Mouse (Mus musculus) cerebellum, adult 8-10 months (tissue): ENCODE data around the gene Srms.

Experiments
- DNase-seq: peaks from one replicate; pipeline ENCODE4 v3.0.0; 2022

The Srms gene

DNA sequence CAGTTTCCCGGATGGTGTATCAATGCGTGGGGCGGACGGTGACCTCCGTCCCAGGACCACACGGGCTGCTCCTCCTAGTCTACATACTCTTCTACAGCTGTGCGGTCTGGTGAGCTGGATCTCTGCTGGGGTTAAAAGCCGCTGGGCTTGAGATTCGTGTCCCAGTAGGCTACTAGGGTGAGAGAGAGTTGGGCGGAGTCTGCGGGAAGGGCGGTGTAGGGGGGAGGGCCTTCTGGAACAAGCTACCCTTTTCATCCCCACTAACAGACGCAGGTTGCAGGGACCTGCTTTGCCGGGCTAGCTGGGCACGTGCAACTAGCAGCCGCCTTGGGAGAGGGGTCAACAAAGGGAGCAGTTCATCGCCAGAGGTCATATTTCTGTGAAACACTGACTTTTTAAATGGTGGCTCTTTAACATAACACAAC, at the start of gene Srms:
TSS of gene Srms (minus strand) at position 165 of the 425 bp plus-strand sequence.
- no peak for DNase-seq

DNA sequence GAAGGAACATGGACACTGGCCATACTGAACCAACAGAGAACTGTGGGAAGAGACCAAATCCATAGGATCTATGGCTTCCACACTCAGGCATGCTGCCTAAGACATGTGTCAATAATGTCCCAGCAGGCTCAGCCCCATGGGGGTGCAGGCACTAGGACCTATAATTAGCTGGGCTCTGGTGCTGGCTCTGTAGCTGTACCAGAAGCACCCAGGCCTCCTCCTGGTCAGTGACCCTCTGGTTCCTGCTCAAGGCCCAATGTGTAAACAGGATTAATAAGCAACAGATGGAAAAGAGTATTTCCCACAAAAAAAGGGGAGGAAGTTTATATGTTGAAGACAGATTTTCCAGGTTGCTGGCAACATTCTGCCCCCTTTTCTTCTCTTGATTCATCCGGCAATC, 40.3 kb upstream of the Srms start:
- no peak for DNase-seq

DNA sequence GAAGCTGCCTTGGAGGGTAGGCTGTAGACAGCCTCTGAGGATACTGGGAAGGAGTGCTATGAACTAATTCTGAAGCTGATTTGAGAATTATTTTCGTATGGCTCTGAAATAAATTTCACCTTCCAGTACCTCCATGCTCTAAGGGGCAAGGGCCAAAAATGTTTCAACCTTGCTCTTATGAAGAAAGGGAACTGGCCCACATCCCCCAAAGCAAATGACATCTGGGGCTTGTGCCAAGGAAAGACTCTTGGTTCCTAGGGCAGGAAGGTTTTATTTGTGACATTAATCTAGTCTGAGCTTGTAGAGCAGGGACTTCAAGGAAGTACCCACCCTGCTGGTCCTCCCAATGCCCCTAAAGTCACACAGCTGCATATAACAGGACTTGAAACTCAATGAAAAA, 38.9 kb upstream of the Srms start:
- DNase-seq = no peak

DNA sequence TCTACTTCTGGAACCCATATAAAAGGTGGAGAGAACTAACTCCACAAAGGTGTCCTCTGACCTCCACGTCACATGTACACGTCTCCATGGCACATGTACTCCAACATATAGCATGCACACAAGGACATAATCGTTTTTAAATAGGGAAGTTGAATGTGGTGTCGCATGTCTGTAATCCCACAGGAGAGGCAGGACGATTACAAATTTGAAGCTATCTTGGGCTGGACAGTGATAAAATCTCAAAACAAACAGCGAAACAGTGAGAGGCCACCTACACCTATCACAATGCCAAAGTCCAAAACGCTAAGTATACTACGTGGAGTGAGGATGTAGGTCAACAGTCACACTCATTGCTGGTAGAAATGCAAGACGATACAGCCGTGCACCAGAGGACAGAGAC, 36.2 kb upstream of the Srms start:
- DNase-seq = no peak

DNA sequence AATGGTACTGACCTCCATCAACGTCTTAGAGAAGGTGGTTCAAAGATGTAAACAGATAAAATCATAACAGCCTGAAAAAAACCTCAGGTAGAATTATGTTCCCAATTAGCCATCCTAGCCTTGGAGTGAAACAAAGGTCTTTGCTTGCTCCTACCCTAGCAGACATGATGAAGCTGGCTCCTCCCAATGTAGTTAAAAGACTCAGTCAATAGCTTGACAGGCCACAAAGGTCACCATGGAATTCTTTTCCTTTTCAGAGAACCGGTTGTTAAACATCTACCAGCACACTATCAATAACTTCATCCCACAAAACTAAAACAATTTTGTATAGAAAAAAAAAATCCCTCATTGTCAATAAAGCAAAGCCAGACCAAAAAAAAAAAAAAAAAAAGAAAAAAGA, 32.0 kb upstream of the Srms start:
- DNase-seq = no peak

DNA sequence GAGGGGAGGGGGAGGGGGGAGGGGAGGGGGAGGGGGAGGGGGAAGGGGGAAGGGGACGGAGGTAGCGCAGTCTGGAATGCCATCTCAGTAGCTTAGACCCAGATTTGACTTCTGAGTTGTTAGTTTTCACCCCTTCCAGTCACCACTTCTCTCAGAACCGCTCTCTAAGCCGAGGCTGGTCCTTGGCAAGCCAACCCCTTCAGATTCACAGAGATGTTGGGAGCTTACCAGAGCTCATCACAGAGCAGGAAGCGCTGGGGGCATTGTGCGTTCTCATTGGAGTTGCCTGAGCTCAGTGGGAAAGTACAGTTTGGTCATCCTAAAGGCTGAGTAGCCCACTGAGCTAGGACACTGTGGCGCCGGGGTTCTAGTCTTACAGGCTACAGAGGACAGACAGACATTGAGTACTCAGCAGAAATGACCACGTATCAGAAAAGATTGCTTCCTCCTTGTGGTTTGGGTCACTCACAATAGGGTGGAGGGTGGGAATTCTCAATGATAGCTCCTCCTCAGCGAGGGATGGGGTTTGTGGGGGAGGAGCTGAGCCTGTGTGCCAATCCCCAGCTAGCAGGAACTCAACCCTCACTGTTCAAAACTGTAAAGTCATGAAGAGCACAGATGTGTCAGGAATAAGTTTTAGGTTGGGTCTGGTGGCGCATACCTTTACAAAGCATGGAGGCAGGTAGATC, 30.9 kb upstream of the Srms start:
- DNase-seq = no peak

DNA sequence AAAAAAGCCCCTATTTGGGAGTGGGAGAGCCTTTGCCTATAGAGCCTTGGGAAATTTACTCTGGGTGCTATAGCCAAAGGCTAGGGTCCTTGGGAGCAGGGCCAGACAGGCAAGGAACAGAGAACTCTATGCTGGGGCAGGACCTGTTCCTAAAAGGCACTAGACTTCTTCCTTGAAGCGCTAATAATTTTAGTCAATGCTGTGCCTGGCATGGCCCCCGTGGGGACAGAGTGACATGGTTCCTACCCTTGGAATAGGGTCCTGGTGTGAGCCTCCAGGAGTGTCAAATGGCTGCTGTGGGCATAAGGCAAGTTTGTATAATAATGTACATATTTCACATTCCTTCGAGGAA, 29.3 kb upstream of the Srms start:
- no peak for DNase-seq

DNA sequence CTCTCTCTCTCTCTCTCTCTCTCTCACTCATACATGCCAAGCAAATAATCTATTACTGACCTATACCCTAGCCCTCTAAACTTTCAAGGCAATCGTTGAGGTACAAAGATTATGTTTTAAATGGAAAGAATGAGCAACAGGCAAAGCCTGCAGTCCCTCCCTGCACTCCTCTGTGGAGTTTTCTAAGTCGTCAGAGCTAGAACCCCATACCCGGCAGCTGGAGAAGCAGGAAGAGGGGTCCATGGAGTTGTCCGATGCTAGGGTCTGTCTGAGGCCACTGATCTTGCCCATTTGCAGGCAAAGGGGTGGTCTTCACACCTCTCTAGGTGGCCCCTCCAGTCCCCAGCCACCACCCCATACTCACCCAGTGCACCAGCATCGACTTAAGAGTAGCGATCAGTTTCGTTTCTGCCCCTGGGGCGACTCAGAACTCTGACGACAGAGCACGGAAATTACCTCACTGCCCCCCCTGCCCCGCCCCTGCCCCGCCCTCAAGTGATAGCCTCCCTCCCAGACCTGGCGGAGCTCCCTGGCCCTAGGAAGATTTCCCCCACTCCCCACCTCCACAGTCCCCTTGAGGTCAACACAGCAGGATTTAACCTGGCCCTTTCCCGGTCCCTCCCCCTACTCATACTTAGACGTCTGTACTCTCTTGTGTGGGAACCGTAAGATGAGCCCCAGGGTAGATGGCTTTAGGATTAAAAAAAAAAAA, 28.8 kb upstream of the Srms start, which contains the start of gene Helz2:
TSS of gene Helz2 (minus strand) at position 426 of the 712 bp plus-strand sequence.
- no peak for DNase-seq

DNA sequence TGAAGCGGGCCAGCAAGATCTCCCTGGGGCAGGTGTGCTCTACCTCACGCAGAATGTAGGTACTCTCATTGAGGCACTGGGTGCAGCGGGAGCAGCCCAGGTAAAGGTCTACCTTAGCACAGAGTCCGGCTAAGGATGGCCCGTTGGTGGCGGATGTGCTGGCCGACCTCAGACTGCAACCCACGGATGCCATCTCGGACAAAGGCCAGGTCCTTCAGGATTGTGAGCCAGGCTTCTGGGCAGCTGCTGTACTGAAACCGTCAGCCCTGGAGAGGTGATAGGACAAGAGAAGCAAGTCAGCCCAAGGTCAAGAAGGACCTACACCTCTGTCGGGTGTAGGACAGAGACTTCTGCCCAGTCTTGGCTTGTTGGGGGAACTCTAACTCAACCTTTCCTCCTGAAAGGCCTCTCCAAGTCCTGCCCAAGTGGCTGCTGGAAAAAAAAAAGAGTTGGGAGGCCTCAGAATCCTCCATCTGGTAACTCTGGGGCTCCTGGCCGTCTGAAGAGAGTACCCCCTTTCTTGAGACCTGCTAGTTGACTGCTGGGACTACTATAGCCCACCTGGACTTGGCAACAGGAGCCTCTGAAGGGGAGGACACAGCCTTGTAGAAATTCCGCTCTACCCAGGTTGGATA, 27.9 kb upstream of the Srms start:
- DNase-seq = no peak

DNA sequence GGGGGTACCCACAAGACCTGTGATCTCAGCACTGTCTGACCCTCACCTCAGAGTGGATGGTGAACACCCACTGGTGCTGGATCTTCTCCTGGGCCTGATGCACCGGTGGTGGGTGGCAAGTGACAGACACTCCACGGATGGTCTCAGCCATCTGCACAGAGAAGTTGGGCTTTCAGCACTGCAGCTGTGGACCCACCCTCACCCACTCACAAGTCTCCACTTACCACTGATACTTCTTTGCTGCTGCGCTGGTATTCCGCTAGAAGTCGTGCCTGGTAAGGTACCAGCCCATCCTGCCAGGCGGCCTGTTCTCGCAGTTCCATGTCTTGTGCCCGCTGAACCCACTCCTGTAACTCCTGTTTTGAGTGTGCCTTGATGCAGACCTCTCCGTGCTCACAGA, 26.3 kb upstream of the Srms start:
- DNase-seq = no peak

DNA sequence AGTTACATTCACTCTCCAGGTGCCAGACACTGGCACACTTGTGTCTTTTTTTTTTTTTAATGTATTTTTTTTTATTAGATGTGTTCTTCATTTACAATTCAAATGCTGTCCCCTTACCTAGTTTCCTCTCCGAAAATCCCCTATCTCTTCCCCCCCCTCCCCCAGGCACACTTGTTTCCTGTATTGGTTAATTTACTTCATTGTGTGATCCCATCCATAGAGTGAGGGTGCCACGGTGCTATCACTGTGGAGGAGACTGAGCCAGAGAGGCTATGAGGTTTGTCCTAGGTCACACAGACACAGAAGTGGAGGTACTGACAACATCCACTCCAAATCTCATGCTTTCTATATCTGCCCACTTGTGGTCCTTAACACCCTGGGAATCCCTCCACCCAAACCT, 25.9 kb upstream of the Srms start:
- no peak for DNase-seq

DNA sequence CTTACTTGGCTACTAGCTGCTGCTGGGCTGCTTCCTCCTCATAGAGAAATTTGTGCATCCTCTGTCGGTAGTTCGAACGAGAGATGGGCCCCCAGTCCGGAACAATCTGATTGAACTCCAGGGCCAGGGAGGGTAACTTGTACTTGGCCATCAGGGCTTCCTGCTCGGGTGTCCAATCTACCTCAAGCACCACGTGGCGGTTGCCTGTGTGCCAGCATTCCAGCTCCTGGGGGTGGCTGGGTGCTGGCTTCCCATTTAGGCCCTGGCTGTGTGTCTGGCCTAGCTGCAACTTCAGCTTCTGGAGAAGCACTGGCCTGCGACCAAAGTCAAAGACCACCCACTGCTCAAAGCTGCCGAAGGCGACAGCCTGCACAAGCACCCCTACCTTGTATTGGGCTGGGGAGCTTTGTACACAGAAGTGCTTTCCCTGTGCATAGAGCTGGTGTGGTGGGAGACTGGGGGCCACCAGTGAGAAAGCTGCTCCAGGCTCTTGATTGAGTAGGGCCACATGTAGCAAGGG, 25.2 kb upstream of the Srms start:
- DNase-seq = no peak

DNA sequence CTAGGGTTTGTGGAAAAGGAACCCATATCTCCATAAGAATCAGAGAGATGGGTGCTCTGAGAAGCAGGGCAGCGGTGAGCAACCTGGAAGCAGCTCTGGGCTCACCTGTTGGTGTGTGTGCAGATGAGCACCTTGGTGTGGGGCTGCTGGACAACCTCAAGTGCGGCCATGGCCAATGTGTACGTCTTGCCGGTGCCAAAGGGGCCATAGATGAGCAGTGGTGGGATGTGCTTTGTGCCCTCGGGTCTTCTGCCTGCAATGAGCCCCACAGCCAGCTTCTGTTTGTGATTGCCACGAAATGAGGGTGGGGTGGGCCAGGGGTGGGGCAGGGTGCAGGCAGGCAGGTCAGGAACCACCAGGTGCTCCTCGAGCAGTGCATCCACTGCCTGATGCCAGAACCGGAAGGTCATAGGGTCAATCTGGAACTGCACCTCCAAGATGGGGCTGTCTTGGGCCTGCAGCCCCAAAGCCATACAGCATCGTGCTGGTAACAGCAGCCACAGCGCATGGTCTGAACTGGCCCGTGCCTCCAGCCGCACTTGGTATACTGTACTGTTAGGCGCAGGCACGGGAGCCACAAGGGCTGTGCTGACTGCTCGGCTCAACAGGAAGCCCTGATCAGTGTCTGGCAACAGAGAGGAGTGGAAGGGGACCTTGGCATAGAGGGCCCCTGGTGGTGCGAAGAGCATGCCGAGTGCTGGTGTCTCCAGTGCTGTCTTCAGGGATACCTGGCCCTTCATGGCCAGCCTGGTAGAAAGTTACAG, 24.4 kb upstream of the Srms start:
- no peak for DNase-seq

DNA sequence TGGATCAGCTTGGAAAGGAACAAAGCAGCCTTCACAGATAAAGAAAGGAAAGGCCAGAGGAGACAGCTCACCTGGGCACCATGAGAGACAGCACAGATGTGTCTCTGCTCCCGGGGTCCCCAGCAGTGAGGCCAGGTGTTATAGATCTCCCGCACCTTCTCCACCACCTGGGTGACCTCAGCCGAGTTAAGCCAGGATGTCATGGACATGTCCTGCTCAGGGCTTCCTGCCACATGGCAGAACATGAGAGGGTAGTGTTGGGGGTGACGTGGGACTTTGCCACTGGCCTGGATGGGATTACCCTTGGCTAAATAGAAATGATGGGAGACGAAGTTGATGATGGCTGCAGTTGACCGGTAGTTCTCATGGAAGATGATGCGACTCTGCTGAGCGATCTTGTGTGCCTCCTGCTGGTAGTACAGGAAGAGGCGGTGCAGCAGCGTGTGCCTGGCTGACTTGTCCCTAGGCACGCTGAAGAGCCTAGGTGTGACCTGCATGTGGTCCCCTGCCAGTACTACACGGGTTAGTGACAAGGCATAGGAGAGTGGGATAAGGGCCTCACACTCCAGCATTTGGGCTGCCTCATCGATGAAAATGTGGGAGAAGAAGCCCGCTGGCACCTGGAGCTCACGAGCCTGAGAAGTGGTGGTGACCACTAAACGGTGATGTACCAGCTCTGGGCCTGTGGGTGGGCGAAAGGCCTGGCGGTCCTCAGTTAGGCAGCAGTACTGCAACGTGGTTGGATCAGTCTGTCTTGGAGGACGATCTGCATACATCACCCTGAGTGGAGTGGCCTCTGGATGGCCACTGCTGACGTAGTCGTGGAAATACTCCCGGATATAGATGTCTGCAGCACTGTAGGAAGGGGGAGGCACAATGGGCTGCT, 22.9 kb upstream of the Srms start:
- no peak for DNase-seq

DNA sequence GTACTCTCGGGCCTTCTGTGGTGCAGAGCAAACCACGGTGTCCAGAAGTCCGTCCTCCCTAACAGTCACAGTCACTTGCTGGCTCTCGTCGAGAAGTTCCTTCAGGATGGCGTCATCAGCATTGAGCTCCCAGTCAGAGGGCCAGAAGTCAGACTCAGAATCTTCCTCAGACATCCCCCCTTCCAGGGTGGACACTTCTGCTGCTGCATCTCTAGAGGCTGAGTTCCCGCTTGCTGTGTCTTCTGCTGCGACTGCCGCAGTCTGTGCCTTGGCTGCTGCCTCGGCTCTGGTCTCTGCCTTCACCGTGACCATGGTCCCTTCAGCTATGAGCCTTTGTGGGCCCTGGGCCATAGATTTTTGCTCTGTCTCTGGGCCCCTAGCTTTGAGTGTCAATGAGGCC, 21.7 kb upstream of the Srms start:
- no peak for DNase-seq

DNA sequence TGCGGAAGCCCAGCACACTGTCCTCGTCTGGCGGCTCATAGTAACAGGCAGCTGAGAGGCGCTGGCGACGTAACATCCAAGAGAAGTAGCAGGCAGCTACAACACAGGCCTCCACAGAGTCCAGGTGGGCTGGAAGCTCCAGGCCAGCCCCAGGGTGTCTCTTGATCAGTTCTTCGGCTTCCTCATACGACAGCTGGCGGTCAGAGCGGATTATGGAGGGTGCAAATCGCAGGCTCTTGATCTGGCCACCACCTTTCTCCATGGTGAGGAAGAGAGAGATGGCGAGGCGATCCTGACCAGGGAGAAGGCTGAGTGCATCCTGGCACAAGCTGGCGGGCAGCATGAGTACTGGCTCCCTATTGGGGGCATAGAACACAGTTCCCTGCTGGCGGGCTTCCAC, 20.5 kb upstream of the Srms start:
- DNase-seq = no peak

DNA sequence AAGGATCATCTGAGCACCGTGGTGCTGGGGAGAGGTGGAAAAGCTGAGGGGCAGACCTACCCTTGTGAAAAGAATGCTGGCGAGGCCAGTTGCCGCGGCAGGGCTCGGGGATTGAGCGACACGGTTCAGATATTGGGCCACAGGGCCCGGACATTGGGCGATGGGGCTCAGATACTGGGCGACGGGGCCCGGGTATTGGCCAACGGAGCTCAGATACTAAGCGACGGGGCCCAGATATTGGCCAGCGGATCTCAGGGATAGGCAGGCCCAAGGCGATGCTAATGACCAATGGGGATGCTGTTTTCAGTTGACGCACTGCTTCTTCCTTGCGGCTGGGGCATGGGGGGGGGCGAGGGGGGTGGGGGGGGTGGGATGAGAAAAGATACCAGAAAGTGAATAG, 18.2 kb upstream of the Srms start:
- peak; percentile 37 for DNase-seq

DNA sequence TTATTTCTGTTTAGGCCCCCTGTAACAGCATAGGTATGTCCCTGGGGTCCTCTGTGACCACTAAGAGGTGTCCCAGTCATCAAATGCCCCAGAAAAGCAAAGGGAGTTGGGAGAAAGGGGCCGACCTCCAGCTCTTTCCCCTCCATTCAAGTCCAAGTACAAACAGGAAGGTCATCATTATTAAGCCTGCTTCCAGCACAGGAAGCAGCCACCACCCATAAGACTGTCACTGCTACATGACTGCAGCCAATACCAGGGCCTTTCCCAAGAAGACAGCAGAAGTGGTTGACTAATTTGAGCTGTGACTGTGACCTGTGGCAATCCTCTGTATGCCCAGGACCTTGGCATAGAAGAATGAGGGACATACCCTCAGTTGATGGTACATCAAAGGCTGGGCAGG, 15.3 kb upstream of the Srms start:
- DNase-seq = no peak

DNA sequence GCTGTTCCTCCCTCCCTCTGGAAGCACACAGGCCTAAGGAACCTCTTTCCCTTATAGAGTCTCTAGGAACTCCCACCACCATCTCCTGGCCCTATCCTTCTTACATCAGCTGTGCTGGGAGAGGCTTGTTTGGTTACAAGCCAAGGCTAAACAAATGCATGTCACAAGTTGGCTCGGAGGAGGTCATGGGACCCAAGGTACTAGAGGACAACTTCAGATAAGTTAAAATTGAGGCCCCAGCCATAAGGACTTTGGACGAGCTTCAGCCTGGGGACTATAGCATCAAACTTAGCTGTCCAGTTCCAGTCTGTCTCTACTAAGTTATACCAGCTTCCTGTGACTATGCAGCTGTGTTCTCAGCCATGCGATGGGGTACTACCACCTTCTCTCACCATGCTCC, 14.1 kb upstream of the Srms start:
- no peak for DNase-seq

DNA sequence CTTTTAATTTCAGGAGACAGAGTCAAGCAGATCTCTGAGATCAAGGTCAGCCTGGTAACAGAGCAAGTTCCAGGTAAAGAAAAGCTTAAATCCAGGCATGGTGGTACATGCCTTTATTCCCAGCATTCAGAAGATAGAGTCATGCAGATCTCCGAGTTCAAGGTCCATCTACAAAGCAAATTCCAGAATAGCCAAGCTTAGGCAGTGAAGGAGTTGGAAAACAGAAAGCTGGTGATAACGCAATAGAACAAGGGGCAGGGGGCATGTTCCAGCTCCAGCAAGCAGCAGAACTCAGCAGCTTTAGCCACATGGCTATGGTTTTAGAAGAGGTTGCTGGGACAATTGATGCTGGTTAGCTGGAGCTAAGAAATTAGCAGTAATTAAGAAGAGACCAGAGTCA, 12.0 kb upstream of the Srms start:
- DNase-seq = no peak

DNA sequence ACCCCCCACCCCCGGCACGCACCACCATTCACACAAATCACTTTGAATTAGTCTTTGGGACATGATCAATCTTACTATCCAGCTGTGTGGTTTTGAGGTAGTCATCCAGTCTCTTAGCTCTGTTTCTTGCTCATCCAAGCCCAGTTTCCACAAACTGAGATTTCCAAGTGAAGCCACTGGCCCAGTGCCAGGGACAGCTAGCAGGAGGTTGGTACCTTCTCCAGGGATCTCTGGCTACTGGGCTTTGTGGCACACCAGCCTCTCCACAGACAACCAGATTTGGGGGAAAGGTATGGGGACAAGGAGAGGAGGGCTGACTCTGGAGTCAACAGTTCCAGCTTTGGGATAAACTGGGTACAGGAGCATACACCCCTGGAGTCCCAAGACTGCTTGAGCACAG, 7.4 kb upstream of the Srms start:
- DNase-seq = peak; percentile 29

DNA sequence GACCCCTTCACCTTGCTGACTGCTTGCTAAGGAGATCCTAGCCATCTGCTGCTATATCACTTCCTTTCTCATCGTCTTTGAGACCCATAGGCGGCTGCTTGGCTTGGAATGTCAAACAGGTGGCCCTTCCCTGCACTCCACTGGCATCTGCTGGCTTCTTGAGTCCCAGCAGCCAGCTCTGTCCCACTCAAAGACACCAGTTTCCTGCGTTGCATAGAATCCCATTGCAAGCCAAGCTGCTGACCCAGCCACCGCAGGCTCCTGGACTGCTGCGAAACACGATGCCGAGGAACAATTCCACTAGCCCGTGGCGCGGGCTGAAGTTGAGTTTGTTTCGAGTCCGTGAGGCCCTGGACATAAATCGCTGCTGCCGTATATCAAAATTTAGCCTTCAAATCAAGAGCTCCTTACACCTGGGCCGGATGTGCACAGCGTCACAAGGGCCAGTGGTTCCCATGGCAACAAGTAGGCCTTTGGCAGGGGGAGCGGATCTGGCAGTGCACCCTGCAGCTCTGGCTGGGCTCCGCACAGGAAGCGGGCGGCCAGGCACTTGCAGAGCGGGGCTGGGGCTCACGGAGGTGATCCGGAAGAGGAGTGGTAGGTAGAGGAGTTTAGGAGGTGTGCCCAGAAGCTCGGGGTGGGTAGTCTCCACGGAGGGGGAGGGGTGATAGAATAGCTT, 6.7 kb upstream of the Srms start, which contains the start of gene Fndc11:
TSS of gene Fndc11 (plus strand) at position 476 of the 679 bp plus-strand sequence.
- DNase-seq = peak; percentile 45
